25 mouse cellular contexts compared by ENCODE assay signal in the genomic region with DNA sequence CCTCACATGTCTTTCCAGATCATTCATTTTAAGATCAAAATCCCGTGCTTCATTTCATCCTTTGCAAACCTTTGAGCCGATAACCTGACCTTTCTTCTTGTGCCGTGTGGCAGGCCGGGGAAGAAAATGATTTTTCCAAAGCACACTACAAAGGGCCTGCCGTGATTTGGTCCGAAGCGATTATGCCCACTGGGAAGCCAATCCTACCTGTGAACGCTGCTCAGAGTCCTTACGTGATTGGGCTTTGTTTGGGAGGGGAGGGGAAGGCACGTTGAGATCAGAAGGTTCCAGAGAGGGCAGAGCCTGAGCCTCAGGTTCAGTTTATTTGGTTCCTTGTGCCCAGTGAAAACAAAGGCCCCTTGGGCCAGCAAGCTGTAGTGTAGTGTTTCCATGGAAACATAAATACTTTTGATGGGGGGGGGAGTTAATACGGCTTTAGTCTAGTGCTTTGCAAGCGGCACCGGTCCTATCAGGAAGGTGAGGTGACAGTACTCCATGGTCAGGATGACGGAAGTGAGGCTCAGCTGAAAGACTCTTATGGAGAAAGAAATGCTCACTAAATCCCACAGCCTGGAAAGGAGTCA.
DNase-seq lines count a peak whose midpoint lies in the region; ATAC-seq and TF ChIP-seq lines count a peak whose summit lies in the region.
"Had no signal": no experiment of that assay in that cellular context is flagged by ENCODE, and none has a peak within 500 bp of the region (broad histone marks: within the 10 kb centered on the region; RNA-seq: fewer than 3 reads in every experiment).

No protein-coding gene starts in this region.

- no peak overlapping the region for H3K4me3 ChIP-seq in hindbrain, embryonic 12.5 days
- no peak overlapping the region for H3K4me3 ChIP-seq in hindbrain, postnatal 0 days (ENCODE audit: low read length)
- H3K4me3 ChIP-seq in forebrain, embryonic 14.5 days (ENCODE audit: low read depth, low read length) = no peak overlapping the region
- no peak overlapping the region for H3K4me3 ChIP-seq in midbrain, embryonic 16.5 days (ENCODE audit: low read depth, low read length)
- no peak overlapping the region for H3K4me3 ChIP-seq in cerebellum, adult 2 months (replicated peaks; ENCODE audit: insufficient read depth, low read depth, low read length)
- H3K4me3 ChIP-seq: erythroblast, embryonic 14.5 days; kidney, embryonic 15.5 days; liver, embryonic 12.5 days; neural tube, embryonic 15.5 days had no signal

- H3K4me2 ChIP-seq in hindbrain, embryonic 12.5 days (replicated peaks) = no peak overlapping the region
- H3K4me2 ChIP-seq in hindbrain, postnatal 0 days (ENCODE audit: low read depth, low read length) = no peak overlapping the region
- no peak overlapping the region for H3K4me2 ChIP-seq in forebrain, embryonic 14.5 days (ENCODE audit: low read length)
- peak overlapping the region; percentile 18; the same call in 1 of the 2 replicates for H3K4me2 ChIP-seq in midbrain, embryonic 16.5 days (ENCODE audit: low read length)
- H3K4me2 ChIP-seq: kidney, embryonic 15.5 days; liver, embryonic 12.5 days; neural tube, embryonic 15.5 days had no signal

- ATAC-seq in hindbrain, embryonic 12.5 days (ENCODE audit: low FRiP score) = no peak
- no peak; the same call in 1 of the 2 replicates for ATAC-seq in hindbrain, postnatal 0 days
- ATAC-seq in forebrain, embryonic 14.5 days = peak; percentile 11; the same call in 1 of the 2 replicates
- ATAC-seq in midbrain, embryonic 16.5 days = peak; percentile 68; the same call in 1 of the 2 replicates
- ATAC-seq: liver, embryonic 12.5 days; liver, postnatal 0 days; Patski had no signal

- H3K9ac ChIP-seq in hindbrain, embryonic 12.5 days = no peak overlapping the region
- H3K9ac ChIP-seq in hindbrain, postnatal 0 days (replicated peaks; ENCODE audit: low read length) = no peak overlapping the region
- no peak overlapping the region for H3K9ac ChIP-seq in forebrain, embryonic 14.5 days (ENCODE audit: low read length)
- no peak overlapping the region for H3K9ac ChIP-seq in midbrain, embryonic 16.5 days (ENCODE audit: low read depth, low read length)
- H3K9ac ChIP-seq: kidney, embryonic 15.5 days; liver, embryonic 12.5 days; liver, postnatal 0 days; neural tube, embryonic 15.5 days had no signal

- H3K27ac ChIP-seq in hindbrain, embryonic 12.5 days = 0 out of 2 replicates have a peak overlapping the region, but pooled peaks have one; percentile 26
- H3K27ac ChIP-seq in hindbrain, postnatal 0 days = no peak overlapping the region
- H3K27ac ChIP-seq in forebrain, embryonic 14.5 days (ENCODE audit: low read depth, low read length) = no peak overlapping the region
- H3K27ac ChIP-seq in midbrain, embryonic 16.5 days (ENCODE audit: low read length) = peak overlapping the region; percentile 63
- H3K27ac ChIP-seq in cerebellum, adult 2 months (ENCODE audit: insufficient read depth, low read length) = no peak overlapping the region
- H3K27ac ChIP-seq: kidney, embryonic 15.5 days; liver, embryonic 12.5 days; macrophage; neural tube, embryonic 15.5 days had no signal

- H3K9me3 ChIP-seq in hindbrain, embryonic 12.5 days (replicated peaks) = no peaks in the 10 kb centered on the region
- H3K9me3 ChIP-seq in hindbrain, postnatal 0 days (ENCODE audit: low read length) = no peaks in the 10 kb centered on the region
- H3K9me3 ChIP-seq in forebrain, embryonic 14.5 days (replicated peaks; ENCODE audit: control insufficient read depth, low read length) = no peaks in the 10 kb centered on the region
- H3K9me3 ChIP-seq in midbrain, embryonic 16.5 days (replicated peaks; ENCODE audit: control insufficient read depth, low read length, poor library complexity, severe bottlenecking) = no peaks in the 10 kb centered on the region
- H3K9me3 ChIP-seq: kidney, embryonic 15.5 days; liver, embryonic 12.5 days; neural tube, embryonic 15.5 days had no signal

- DNase-seq in hindbrain, postnatal 0 days (ENCODE audit: low spot score) = no peak
- DNase-seq in brain, embryonic 14.5 days (ENCODE audit: low read depth) = peak; percentile 70
- DNase-seq in forebrain, embryonic 14.5 days (ENCODE audit: low spot score) = peak; percentile 52
- no peak for DNase-seq in cerebellum, adult 2 months
- no peak for DNase-seq in lung, postnatal 36 days
- DNase-seq: adrenal gland, postnatal 14 days; cerebellum, adult 18-20 months; cerebellum, postnatal 14 days; gastrocnemius, postnatal 14 days; heart, postnatal 14 days; kidney, adult 18-20 months; kidney, postnatal 25 days; liver, postnatal 0 days; retina, postnatal 1 day; right cerebral cortex, postnatal 14 days; thymus, adult 18-20 months; thymus, postnatal 25 days had no signal

- no peaks in the 10 kb centered on the region for H3K36me3 ChIP-seq in hindbrain, embryonic 12.5 days
- H3K36me3 ChIP-seq in hindbrain, postnatal 0 days (ENCODE audit: insufficient read depth, low read length) = no peaks in the 10 kb centered on the region
- H3K36me3 ChIP-seq in forebrain, embryonic 14.5 days (ENCODE audit: control insufficient read depth, insufficient read depth, low read length) = no peaks in the 10 kb centered on the region
- H3K36me3 ChIP-seq in midbrain, embryonic 16.5 days (ENCODE audit: control insufficient read depth, insufficient read depth, low read length) = no peaks in the 10 kb centered on the region
- H3K36me3 ChIP-seq: kidney, embryonic 15.5 days; liver, embryonic 12.5 days; neural tube, embryonic 15.5 days had no signal

- H3K4me1 ChIP-seq in hindbrain, embryonic 12.5 days = peaks cover 22% of the 10 kb centered on the region
- H3K4me1 ChIP-seq in hindbrain, postnatal 0 days (ENCODE audit: insufficient read depth, low read length) = peaks cover 7% of the 10 kb centered on the region
- peaks cover 28% of the 10 kb centered on the region for H3K4me1 ChIP-seq in forebrain, embryonic 14.5 days (ENCODE audit: control insufficient read depth, insufficient read depth, low read length)
- peaks cover 29% of the 10 kb centered on the region for H3K4me1 ChIP-seq in midbrain, embryonic 16.5 days (ENCODE audit: control insufficient read depth, insufficient read depth, low read length)
- H3K4me1 ChIP-seq in cerebellum, adult 2 months (ENCODE audit: control insufficient read depth, insufficient read depth, low read length) = peaks cover 38% of the 10 kb centered on the region
- H3K4me1 ChIP-seq: liver, embryonic 12.5 days had no signal

- 62% methylated on average over 14 of the region's 14 CpGs for WGBS in hindbrain, embryonic 12.5 days
- WGBS in hindbrain, postnatal 0 days = 58% methylated on average over 14 of the region's 14 CpGs
- 45% methylated on average over 14 of the region's 14 CpGs for WGBS in forebrain, embryonic 14.5 days
- 30% methylated on average over 14 of the region's 14 CpGs for WGBS in midbrain, embryonic 16.5 days
- 85% methylated on average over 14 of the region's 14 CpGs for WGBS in cerebellum, adult 2 months

- TF ChIP-seq POLR2A in brain, embryonic 14.5 days (IDR thresholded peaks at IDR 0.05; ENCODE audit: borderline replicate concordance, extremely low read depth, insufficient read depth, insufficient read length, poor library complexity, severe bottlenecking) = no peak
- TF ChIP-seq POLR2A in cerebellum, adult 2 months (IDR thresholded peaks at IDR 0.05; ENCODE audit: borderline replicate concordance, insufficient read depth, low read length) = no peak

- TF ChIP-seq CTCF in hindbrain, postnatal 0 days (IDR thresholded peaks at IDR 0.05; ENCODE audit: low read depth) = no peak
- no peak for TF ChIP-seq CTCF in brain, embryonic 14.5 days (IDR thresholded peaks at IDR 0.05; ENCODE audit: borderline replicate concordance, extremely low read depth, insufficient read depth, insufficient read length)
- TF ChIP-seq CTCF in cerebellum, adult 2 months (IDR thresholded peaks at IDR 0.05; ENCODE audit: borderline replicate concordance, insufficient read depth, low read depth, low read length) = no peak

- H3K27me3 ChIP-seq in hindbrain, embryonic 12.5 days = peaks cover 4% of the 10 kb centered on the region; the same call in 1 of the 2 replicates
- no peaks in the 10 kb centered on the region for H3K27me3 ChIP-seq in hindbrain, postnatal 0 days (ENCODE audit: insufficient read depth, low read length)
- no peaks in the 10 kb centered on the region for H3K27me3 ChIP-seq in forebrain, embryonic 14.5 days (replicated peaks; ENCODE audit: control insufficient read depth, insufficient read depth, low read length)
- H3K27me3 ChIP-seq in midbrain, embryonic 16.5 days (ENCODE audit: control insufficient read depth, insufficient read depth, low read depth, low read length) = no peaks in the 10 kb centered on the region
- no peaks in the 10 kb centered on the region for H3K27me3 ChIP-seq in cerebellum, adult 2 months (ENCODE audit: control insufficient read depth, insufficient read depth, low read length)
- H3K27me3 ChIP-seq: kidney, embryonic 15.5 days; liver, embryonic 12.5 days; neural tube, embryonic 15.5 days; Patski had no signal

Comparison
In these comparisons a context has a peak if more than half of its experiments do, and no peak if none do; other contexts are left out.
1. H3K27ac ChIP-seq: peak in hindbrain, embryonic 12.5 days (single experiment) and midbrain, embryonic 16.5 days (single experiment); none in hindbrain, postnatal 0 days (single experiment), forebrain, embryonic 14.5 days (single experiment) and cerebellum, adult 2 months (single experiment).
2. ATAC-seq: peak in forebrain, embryonic 14.5 days (single experiment) and midbrain, embryonic 16.5 days (single experiment); none in hindbrain, embryonic 12.5 days (single experiment) and hindbrain, postnatal 0 days (single experiment).
3. DNase-seq: peak in brain, embryonic 14.5 days (single experiment) and forebrain, embryonic 14.5 days (single experiment); none in hindbrain, postnatal 0 days (single experiment), cerebellum, adult 2 months (0 of 2) and lung, postnatal 36 days (single experiment).